Mouse (Mus musculus): ENCODE measurements around the gene Tpcn2. TPM values are rescaled to one million over a fixed set of nuclear protein-coding genes. Genes with fewer than 3 reads are reported as not detected.

Tpcn2 gene
- total RNA-seq, 2 experiments from 2014 or later, result 5.8 to 6.4 TPM

DNA sequence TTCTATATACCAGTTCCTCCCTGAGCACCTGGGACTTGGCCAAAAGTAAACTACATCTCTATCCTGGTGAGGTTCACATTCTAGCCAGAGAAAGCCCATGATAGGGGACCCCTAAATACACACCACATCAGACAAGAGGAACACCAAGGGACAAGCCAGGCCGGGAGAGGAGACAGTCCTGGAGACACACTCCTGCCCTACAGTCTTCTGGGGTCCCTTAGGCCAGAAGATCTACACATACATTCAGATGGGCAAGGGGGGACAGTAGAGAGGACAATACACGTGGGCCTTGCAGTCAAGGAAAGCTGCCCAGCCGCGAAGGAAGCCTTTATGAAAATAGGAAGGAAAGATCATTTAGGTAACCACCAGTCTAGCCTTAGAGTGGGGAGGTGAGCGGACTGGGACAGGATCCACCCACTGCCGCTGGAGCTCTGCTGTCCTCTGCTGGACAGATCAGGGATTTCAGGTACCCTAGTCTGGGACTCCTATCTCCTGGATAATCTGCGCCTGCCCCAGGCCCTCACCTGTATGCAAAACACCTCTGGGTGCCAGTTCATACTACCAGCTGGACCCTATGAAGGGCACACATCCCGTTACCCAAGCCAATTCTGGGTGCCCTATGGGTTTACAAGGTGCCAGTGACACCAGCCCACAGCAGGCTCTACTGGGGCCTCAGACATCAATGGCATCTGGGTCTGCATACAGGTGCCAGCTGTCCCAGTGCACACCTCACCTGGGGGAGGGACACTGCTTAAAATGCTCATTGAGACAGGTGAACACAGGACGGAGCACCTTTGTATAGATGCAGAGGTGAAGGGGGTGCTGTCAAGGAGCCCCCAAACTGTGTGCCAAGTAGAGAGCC, 40.7 kb downstream of the Tpcn2 start:
- DNase-seq (ENCODE audit: low spot score in 2 of 2), result peak; percentile 64 to 76

GRCm38 (mm10) chr7:145242028-145242427, 41.8 kb downstream of the Tpcn2 start:
- DNase-seq (ENCODE audit: low spot score in 2 of 2), result no peak

DNA sequence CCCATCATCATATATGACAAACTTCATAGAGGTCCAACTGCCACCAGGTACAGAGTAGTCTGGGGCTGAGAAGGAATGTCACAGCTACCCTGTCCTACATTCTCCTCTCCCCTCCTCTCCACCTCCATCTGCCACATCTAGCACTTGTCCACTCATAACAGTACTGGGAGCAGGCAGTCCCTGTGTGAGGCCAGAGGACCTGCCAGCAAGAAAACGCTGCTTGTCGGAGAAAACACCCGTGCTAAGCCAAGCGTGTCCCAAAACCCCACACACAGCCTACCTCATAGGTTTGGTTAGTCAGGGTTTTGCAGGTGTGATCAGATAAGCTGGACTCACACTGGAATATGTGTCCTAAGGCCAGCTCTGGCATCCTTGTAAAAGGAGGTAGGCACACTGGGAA, 42.9 kb downstream of the Tpcn2 start:
- no peak for DNase-seq (ENCODE audit: low spot score in 2 of 2)

- no peak for DNase-seq (ENCODE audit: low spot score in 2 of 2)
Observed at GRCm38 (mm10) chr7:145239736-145240505, 43.9 kb downstream of the Tpcn2 start.

- no peak for DNase-seq (ENCODE audit: low spot score in 2 of 2)
Observed at GRCm38 (mm10) chr7:145239145-145239544, 44.7 kb downstream of the Tpcn2 start.

DNA sequence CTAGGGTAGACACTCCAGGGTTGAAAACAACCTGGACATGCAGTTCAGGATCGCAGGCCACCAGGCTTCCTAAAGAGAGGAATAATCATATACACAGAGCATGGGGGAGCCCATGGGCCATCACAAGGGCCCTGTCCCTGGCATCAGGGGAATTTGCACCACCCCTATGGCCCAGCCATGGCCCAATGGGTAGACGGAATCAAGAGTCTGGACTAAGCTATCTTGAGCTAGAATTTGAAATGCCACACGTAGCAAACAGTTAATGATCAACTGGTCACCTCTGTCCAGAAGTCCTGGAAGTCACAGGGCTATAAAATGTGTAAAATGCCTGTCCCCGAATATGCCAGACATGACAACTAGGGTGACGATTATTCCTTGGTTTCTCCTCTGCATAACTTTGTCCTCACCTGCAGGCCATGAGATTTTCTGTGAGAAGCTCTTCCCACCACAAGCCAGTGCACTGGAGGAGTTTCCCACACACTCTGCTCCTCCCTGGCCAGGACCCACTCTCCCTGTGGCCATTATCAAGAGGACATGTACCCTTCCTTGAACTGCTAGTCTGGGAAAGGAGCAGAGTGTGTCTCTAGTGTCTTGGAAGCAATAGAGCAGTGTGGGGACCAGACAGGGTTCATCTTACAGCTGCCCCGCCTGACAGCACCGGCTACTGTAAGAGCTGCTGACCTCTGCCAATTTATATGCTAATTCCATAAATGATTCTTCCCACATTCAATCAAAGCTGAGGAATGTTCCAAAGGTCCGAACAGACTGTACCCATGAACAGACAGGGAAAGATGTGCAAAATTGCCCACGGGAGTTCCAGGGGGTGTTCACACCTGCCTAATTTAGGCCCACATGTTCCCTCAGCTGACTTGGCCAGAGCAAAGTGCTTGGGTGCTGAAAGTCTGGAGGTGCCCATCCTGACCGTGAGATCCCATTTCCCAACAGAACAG, 48.7 kb downstream of the Tpcn2 start:
- DNase-seq (ENCODE audit: low spot score in 2 of 2), result no peak

- DNase-seq (ENCODE audit: low spot score in 2 of 2), result no peak
Observed at GRCm38 (mm10) chr7:145231659-145232058, 52.2 kb downstream of the Tpcn2 start.

- no peak for DNase-seq (ENCODE audit: low spot score in 2 of 2)
Observed at GRCm38 (mm10) chr7:145226641-145227040, 57.2 kb downstream of the Tpcn2 start.

GRCm38 (mm10) chr7:145225626-145226025, 58.2 kb downstream of the Tpcn2 start:
- no peak for DNase-seq (ENCODE audit: low spot score in 2 of 2)

GRCm38 (mm10) chr7:145221841-145222689, 61.7 kb downstream of the Tpcn2 start:
- DNase-seq (ENCODE audit: low spot score in 2 of 2), result peak in 1 of 2 experiments; percentile 33

- DNase-seq (ENCODE audit: low spot score in 2 of 2), result no peak
Observed at GRCm38 (mm10) chr7:145221346-145221745, 62.5 kb downstream of the Tpcn2 start.

GRCm38 (mm10) chr7:145219420-145219831, 64.4 kb downstream of the Tpcn2 start:
- no peak for DNase-seq (ENCODE audit: low spot score in 2 of 2)

GRCm38 (mm10) chr7:145216591-145216990, 67.2 kb downstream of the Tpcn2 start:
- no peak for DNase-seq (ENCODE audit: low spot score in 2 of 2)

DNA sequence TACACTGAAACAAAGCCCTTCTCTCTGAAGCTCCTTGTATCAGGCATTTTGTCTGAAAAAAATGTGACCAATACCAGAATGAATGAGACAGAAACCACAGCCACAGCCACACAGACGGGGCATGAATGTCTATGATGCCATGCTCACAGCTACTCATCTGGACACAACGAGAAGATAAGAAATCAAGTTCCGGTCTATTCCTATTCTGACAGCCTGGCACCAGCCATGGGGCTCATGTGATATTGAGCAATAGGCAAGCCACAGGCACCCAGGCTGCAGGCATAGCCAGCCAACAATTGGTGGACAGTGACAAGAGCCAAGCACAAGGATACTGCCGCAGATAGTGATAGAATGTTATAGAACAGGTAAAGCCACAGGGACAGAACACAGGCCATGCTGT, 68.3 kb downstream of the Tpcn2 start:
- no peak for DNase-seq (ENCODE audit: low spot score in 2 of 2)

DNA sequence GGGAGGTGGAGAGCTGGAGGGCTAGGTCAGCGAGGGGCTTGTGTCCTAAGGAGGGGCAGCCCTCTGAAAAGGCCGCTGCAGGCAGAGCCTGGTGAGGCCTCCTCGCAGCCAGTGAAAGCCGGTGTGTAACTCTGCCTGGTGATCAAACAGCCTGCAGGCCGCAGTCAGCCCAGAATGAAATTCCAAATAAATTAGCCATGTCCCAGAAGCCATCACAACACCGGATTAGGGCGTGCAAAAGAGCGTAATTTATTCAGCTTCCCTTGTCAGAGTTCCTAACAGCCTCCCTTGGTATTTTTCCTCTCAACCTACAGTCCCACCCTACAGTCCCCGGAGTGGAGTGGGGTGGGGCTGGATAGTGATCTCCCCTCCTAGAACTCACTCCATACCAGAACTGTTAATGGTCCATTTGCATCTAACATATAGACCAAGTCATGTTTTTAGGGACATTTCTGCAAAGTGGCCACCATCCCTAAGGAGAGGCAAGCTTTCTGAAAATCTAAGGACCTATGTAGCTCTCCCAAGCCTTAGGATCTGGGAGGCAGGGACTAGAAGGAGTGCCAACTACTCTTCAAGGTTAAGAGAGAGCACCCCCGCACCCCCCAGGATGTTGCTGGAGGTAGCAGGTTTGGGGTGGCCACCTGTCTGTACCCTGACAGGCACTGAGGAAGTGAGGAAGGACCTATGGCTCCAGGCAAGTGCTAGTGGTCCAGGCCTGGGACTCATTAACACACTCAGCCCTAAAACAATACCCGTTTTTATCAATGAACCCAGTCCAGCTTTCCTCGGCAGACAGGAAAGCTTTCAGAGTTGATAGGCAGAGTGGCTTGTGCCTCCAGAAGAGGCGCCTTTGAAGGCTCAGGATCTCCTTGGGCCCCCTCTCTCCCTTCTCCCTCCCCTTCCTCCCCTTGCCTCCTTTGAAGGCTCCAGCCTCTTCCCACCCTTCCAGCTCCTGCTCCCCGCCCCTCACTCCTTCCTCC, 71.8 kb downstream of the Tpcn2 start:
- no peak for DNase-seq (ENCODE audit: low spot score in 2 of 2)

GRCm38 (mm10) chr7:145210477-145211070, 73.2 kb downstream of the Tpcn2 start:
- DNase-seq (ENCODE audit: low spot score in 2 of 2), result no peak

GRCm38 (mm10) chr7:145208006-145208405, 75.8 kb downstream of the Tpcn2 start, which contains the start of gene 1810010D01Rik:
1810010D01Rik (minus strand) TSS chr7:145208119.
- DNase-seq (ENCODE audit: low spot score in 2 of 2), result no peak

DNA sequence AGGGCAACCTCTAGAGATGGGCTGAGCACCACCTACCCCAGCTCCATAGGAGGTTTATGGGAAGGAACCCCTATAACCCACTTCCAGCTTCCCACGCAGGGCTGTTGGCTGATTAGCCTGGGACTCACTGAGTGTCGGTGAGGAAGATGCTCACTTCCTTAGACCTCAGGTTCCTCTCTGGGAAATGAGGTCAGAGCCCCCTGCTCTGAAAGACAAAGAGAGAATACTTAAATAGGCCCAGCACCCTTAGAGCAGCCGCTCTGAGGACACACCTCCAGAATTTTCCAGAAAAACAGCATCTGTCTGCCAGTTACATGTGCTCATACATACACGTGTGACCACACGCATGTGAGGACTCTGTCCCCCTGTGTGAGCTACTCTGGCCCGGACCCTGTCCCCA, 77.0 kb downstream of the Tpcn2 start:
- DNase-seq (ENCODE audit: low spot score in 2 of 2), result no peak
